Mouse (Mus musculus) heart, postnatal 4 days (tissue): ENCODE results near the gene Clcn1. TPM values are rescaled to one million over a fixed set of nuclear protein-coding genes. Genes with fewer than 3 reads are reported as not detected.

ENCODE experiments used
- total RNA-seq, 2 experiments: library from RNA; stranded (reverse); gene quantifications; 2 replicates each; pipeline ENCODE4 v1.2.3; 2021

The Clcn1 gene
- total RNA-seq, 2 experiments from 2014 or later: 1.9 to 3.0 TPM

Other genes with a start within 250 kb of the Clcn1 start
- gene Sva, start 248.3 kb upstream of the Clcn1 start, total RNA-seq: not detected
- gene Tas2r139, start 145.7 kb upstream of the Clcn1 start, total RNA-seq: not detected
- not detected for gene Tas2r144, start 71.4 kb upstream of the Clcn1 start, total RNA-seq
- gene Gstk1, start 40.8 kb upstream of the Clcn1 start, total RNA-seq: 10 to 100 TPM; 28.7 to 29.3 TPM
- under 1 TPM in 1 of 2 experiments, not detected in 1; 0.38 TPM for gene Tmem139, start 24.7 kb upstream of the Clcn1 start, total RNA-seq
- 10 to 100 TPM; 33.6 to 34.3 TPM for gene Casp2, start 21.7 kb upstream of the Clcn1 start, total RNA-seq
- gene Fam131b, start 38.0 kb downstream of the Clcn1 start, total RNA-seq: 1 to 10 TPM; 1.6 to 1.7 TPM
- 100 to 1,000 TPM; 161 to 166 TPM for gene Zyx, start 62.9 kb downstream of the Clcn1 start, total RNA-seq
- gene Epha1, start 86.6 kb downstream of the Clcn1 start, total RNA-seq: under 1 TPM; 0.52 to 0.70 TPM
- under 1 TPM in 1 of 2 experiments, not detected in 1; 0.41 TPM for gene Tas2r143, start 113.6 kb downstream of the Clcn1 start, total RNA-seq
- gene Tas2r135, start 118.7 kb downstream of the Clcn1 start, total RNA-seq: under 1 TPM; 0.24 to 0.25 TPM
- gene Tas2r126, start 147.8 kb downstream of the Clcn1 start, total RNA-seq: not detected
- not detected for gene Olfr458, start 178.5 kb downstream of the Clcn1 start, total RNA-seq
- gene Olfr457, start 189.7 kb downstream of the Clcn1 start, total RNA-seq: not detected
- not detected for gene Olfr456, start 200.5 kb downstream of the Clcn1 start, total RNA-seq